Mouse (Mus musculus): ENCODE measurements around the gene Magi2.
"Not testable (repeated sequence)": the region's sequence is repeated elsewhere in the genome, so short reads cannot be mapped to it uniquely, and the experiment has no call there.

Gene Magi2

DNA sequence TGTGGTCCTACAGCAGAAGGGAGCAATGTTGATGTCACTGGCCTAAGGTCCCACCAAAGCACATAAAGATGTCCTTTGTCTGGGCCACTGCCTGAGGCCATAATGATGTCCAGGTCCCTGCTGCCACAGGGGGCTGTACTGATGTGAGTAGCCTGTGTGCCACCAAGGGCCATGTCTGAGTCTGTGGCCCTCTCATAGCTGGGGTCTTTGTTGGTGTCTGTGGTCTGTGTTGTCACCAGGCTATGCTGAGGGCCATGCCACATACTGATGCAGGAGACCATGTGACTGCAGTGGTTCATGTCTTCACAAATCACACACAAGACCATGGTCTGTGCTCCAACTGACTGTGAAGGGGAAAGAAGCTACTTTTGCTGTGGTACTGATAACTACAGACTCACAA lies 1015.7 kb downstream of the Magi2 start:
- DNase-seq (ENCODE audit: low spot score in 2 of 2): no peak

DNA sequence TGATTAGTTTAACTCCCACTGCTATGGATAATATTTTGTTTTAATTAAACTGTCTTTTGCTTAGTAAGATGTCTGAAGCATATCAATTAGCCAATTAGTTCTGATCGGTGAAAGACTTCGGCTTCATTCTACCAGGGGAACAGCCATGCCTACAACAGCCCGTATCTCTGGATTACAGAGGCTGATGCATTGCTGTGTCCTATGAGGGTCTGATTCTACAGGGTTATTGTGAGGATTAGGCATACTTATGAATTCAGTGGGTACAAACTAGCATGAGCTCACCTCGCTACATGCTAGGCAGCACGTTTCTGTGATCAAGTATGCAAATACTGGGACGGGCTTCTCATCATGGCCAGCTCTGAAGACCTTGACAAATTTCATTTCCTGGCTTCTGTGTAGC lies 1022.5 kb downstream of the Magi2 start:
- DNase-seq (ENCODE audit: low spot score in 2 of 2): no peak

GRCm38 (mm10) chr5:20251541-20251940 lies 1024.7 kb downstream of the Magi2 start:
- no peak for DNase-seq (ENCODE audit: low spot score in 2 of 2)

- DNase-seq (ENCODE audit: low spot score in 2 of 2): no peak
Measured at GRCm38 (mm10) chr5:20256150-20256868, 1029.5 kb downstream of the Magi2 start.

DNA sequence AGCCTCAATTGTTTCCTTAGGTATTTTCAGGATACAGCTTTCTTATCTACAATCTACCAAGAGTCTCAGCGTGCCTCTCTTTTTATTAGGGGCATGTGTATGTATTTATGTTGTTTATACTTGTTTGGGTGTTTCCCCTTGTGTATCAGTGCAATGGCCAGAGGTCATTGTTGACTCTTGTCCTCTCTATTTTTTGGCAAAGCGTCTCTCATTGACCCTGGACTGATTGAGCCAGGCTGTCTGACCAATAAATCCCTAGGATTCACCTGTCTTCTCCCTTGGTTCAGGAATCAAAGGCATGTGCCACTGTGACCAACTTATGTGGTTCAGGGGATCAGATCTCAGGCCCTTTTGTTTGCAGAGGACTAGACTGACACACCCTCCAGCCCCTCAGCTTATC lies 1030.1 kb downstream of the Magi2 start:
- DNase-seq (ENCODE audit: low spot score in 2 of 2): no peak

DNA sequence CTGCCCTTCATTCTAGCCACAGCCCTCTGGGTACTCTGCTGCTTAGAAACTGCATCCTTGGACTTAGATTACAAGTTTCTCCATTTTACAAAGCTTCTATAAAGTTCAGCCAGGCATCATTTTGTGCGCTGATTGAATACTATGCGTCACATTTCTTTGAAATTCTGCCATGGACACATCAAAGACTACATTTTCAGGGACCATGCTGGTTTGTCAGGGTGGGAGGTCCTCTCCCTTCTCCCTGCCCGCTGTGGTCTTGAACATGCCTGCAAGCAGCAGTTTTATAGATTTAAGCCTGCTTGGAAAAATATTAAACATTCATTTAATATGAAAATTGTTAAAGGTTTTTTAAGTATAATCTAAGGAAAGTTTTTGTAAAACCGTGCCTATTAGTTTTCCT lies 1030.6 kb downstream of the Magi2 start:
- no peak for DNase-seq (ENCODE audit: low spot score in 2 of 2)

DNA sequence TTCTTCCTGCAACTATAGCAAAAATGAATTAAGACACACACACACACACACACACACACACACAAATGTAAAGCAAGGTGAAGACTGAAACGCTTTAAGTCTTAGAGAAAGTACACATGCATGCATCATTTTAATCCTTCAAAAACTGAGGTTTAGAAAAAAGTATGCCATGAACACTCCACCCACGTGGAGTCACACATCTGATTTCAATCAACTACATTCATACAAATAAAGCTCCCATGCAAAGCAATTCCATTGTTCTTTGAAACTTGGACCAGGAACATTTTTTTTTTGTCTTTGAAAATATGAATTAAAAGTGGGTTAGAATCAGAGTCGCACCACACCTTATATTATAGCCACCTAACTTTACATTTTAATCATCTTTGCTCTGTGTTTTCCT lies 1032.9 kb downstream of the Magi2 start:
- DNase-seq (ENCODE audit: low spot score in 2 of 2): no peak

DNA sequence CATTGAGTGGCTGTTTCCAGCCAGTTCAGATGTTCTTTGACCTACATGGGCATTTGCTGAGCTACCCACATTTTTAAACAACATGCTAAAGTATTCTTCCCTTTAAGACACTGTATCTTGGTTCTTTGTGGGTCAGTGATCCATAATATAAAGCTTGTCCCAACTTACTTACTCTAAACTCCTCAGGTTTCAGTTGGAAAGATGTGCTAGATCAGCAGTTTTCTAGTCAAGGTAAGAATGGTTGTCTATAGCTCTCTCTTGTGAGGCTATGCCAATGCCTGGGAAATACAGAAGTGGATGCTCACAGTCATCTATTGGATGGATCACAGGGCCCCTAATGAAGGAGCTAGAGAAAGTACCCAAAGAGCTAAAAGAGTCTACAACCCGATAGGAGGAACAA lies 1045.8 kb downstream of the Magi2 start:
- DNase-seq (ENCODE audit: low spot score in 2 of 2): not testable (repeated sequence)

GRCm38 (mm10) chr5:20275632-20276031 lies 1048.8 kb downstream of the Magi2 start:
- no peak for DNase-seq (ENCODE audit: low spot score in 2 of 2)

DNA sequence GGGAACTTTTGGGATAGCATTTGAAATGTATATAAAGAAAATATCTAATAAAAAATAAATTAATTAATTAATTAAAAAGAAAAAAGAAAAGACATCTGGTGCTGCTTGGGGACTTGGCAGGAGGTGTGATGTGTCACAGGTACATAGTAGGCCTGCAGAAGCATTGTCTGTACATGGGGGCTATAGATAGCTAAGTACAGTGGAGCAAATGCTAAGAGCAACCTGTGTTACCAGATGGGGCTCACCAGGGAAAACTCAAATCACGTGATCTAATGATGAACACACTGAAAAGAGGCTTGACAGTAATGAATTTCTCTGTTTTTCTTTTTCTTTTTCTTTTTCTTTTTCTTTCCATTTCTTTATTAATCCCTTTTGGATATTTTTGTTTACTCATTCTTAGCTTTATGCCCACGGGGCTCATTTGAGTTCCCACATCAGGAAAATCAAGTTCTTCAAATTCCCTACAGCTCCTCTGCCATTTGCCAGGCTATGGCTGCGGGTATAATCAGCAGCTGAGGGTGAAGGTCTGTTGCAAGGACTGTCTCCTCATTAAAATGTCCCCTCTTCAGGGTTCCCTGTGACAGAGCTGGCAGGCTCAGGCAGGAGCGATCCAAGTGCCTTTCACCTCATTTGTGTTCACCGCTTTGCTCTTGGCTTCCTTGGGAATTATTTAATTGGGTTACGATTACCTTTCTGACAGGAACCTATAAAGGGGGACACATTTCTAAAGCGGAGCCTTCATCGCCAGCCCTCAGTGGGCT lies 1058.4 kb downstream of the Magi2 start:
- DNase-seq (ENCODE audit: low spot score in 2 of 2): no peak

DNA sequence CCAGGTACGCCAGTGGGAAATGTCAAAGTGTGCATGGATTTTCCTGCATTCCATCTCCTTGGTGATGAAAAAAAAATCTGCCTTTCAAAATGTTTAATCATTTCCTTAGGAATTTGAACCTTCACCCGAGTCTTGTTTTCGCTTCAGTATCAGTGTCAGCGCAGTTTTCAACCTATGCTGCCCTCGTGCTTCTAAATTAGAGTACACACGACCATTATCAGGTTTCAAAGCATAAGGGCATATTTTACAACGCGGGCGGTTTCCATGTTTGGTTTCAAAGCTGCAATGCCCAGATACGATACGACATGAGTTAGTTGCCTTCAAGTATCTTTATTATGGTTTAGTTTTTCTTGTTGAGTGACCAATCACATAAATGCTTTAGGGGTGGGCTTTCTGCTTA lies 1067.7 kb downstream of the Magi2 start:
- DNase-seq (ENCODE audit: low spot score in 2 of 2): no peak

DNA sequence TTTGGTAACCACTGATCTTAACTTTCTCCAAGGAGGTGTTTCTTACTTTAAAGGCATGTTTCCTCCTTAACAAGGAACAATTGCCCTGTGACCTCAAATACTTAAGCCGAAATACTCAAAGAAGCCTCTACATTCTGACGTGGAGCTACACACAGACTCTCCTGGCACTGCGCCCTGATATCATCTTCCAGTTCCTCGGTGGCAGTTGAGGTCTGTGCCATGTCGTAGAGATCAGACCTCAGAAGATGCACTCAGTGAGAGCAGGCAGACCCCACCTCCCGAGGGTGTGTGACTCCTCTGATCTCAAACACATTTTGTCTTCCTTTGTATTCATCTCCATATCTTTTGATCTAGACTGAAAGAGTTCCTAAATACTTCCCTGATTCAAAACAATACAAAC lies 1073.0 kb downstream of the Magi2 start:
- no peak for DNase-seq (ENCODE audit: low spot score in 2 of 2)

- DNase-seq (ENCODE audit: low spot score in 2 of 2): no peak
Measured at GRCm38 (mm10) chr5:20303056-20303965, 1076.5 kb downstream of the Magi2 start.

GRCm38 (mm10) chr5:20320970-20321369 lies 1094.1 kb downstream of the Magi2 start:
- no peak for DNase-seq (ENCODE audit: low spot score in 2 of 2)

DNA sequence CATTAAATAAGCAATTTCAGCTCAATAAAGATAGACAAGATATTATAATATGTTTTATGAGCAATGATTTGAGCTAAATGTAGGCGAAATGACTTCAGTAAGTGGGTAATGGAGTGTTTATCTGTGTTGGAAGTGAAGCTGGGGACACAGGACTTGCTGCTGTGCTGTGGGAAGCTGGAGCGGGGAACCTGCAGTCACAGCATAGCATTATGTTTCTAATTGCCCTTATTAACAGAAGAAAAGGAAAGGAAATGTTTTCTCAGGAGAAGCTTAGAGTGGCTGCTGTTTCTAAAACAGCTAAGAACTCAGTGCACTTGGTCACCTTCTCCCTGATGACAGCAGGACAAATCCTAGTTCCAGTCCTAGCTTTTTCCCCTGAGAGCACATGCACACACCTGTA lies 1098.5 kb downstream of the Magi2 start:
- DNase-seq (ENCODE audit: low spot score in 2 of 2): no peak

GRCm38 (mm10) chr5:20328901-20329300 lies 1102.1 kb downstream of the Magi2 start:
- no peak for DNase-seq (ENCODE audit: low spot score in 2 of 2)

DNA sequence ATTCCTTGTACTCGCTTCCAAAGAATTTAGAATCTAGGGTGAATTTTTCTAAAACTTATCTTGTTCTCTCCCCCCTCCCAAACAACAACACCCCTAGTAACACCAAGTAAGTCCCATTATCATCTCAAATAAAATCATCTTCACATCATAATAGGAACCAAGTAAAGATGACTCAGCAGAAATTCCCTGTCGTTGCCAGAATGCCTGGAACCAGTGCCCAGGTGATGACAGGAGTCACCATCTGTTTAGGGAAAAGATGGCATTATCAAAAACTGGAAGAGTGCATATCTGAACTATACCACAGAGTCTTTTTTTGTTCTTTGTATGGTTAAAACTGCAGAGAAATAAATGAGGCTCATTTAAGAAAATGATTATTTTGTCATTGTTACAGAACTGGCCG lies 1103.2 kb downstream of the Magi2 start:
- DNase-seq (ENCODE audit: low spot score in 2 of 2): no peak

GRCm38 (mm10) chr5:20332574-20332973 lies 1105.7 kb downstream of the Magi2 start:
- peak; percentile 10 to 19 for DNase-seq (ENCODE audit: low spot score in 2 of 2)

DNA sequence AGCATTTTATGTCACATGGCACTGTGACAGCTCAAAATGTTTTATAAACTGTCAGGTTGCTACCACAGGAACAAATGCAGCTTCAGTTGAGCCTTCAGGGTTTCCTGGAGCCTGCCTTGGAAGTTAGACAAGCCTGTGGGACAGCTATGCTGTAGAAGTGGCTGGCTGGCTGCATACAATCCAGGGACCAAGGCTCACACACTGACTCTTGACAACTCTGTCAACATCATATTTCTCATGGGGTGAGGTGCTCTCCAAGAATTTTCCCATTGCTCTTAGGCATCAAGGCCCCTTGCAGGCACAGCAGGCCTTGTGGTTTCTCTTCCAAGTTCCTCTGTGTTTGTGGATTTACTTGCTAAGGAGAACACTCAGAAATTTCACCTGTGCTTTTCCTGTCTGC lies 1107.7 kb downstream of the Magi2 start:
- DNase-seq (ENCODE audit: low spot score in 2 of 2): no peak

DNA sequence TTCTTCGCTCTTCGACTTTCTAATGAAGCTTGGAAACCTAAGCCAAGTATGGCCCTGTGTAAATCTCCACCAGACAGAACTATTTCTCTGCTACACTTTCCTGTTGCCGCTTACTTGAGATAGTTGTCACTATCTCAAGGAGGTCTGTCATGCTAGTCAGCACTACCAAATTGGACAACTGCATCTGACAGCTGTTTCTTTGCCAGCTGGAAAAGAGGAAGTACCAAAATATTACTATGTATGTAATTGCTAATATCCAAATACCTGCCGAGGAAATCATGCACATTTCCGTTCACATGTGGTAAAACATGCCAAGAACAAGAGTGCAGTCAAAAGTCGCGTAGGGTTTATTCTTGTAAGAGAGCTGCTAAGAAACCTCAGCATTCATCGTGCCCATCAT lies 1126.1 kb downstream of the Magi2 start:
- DNase-seq (ENCODE audit: low spot score in 2 of 2): no peak

DNA sequence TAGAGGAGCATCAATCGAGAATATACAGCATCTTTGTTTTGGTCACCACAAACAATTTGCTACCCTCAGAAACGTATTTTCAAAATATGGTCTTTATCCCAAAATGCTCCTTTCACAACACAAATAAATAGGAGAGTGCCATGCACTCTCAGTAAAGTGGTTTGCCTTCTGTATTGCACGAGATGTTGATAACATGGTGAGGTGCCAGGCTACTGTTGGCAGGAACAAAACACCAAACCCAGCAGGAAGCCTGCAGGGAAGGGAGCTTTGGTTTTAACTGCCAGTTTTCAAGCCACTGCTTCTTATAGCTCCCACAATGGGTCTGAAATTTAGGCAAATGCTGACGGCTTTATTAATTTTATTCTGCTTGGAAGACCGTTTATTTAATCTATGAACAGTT lies 1131.6 kb downstream of the Magi2 start:
- no peak for DNase-seq (ENCODE audit: low spot score in 2 of 2)

- DNase-seq (ENCODE audit: low spot score in 2 of 2): no peak
Measured at GRCm38 (mm10) chr5:20359021-20359420, 1132.2 kb downstream of the Magi2 start.

Data from natural killer cell, adult 2 months (primary cell).